Mouse (Mus musculus) kidney, adult 18-20 months (tissue): ENCODE data around the gene Ube2cbp.

Source experiments
- DNase-seq: peaks from one replicate; pipeline ENCODE4 v3.0.0; 2021

Gene Ube2cbp

GRCm38 (mm10) chr9:86308616-86309015 is 156.1 kb downstream of the Ube2cbp start:
- DNase-seq: no peak

GRCm38 (mm10) chr9:86306556-86306955 is 158.2 kb downstream of the Ube2cbp start:
- DNase-seq: no peak

- no peak for DNase-seq
Observed at GRCm38 (mm10) chr9:86301407-86301806, 163.3 kb downstream of the Ube2cbp start.

GRCm38 (mm10) chr9:86298596-86298995 is 166.2 kb downstream of the Ube2cbp start:
- no peak for DNase-seq

GRCm38 (mm10) chr9:86298131-86298530 is 166.6 kb downstream of the Ube2cbp start:
- no peak for DNase-seq

GRCm38 (mm10) chr9:86296683-86297638 is 167.8 kb downstream of the Ube2cbp start:
- DNase-seq: no peak

- no peak for DNase-seq
Observed at GRCm38 (mm10) chr9:86287570-86287954, 177.2 kb downstream of the Ube2cbp start.

GRCm38 (mm10) chr9:86286830-86287569 is 177.8 kb downstream of the Ube2cbp start:
- no peak for DNase-seq

GRCm38 (mm10) chr9:86282555-86282954 is 182.2 kb downstream of the Ube2cbp start:
- DNase-seq: no peak

GRCm38 (mm10) chr9:86281147-86281467 is 183.6 kb downstream of the Ube2cbp start:
- DNase-seq: no peak

- no peak for DNase-seq
Observed at GRCm38 (mm10) chr9:86280461-86281146, 184.1 kb downstream of the Ube2cbp start.

- no peak for DNase-seq
Observed at GRCm38 (mm10) chr9:86269541-86269940, 195.2 kb downstream of the Ube2cbp start.

- DNase-seq: no peak
Observed at GRCm38 (mm10) chr9:86266658-86267057, 198.1 kb downstream of the Ube2cbp start.
